Mouse (Mus musculus) CH12.LX (cell line): ENCODE results near the gene Cep41. TPM values are rescaled to one million over a fixed set of nuclear protein-coding genes. Genes with fewer than 3 reads are reported as not detected.
A peak's percentile ranks its signal among the peaks of the same experiment; 100 is the strongest.

ENCODE experiments used
- DNase-seq: peaks from one replicate; pipeline ENCODE4 v3.0.0-alpha.2; 2013; ENCODE audit errors: extremely low read depth
- H3K27ac ChIP-seq: 2 replicates; pipeline ENCODE4 v1.5.1; 2012; ENCODE audit warnings: low read depth, mild to moderate bottlenecking, control low read depth, moderate library complexity; ENCODE audit not compliant: insufficient read depth
- H3K27me3 ChIP-seq: replicated peaks from 2 replicates; pipeline ENCODE3; 2012; ENCODE audit warnings: inconsistent platforms
- H3K36me3 ChIP-seq, 2 experiments: replicated peaks in 1 of 2; 2 replicates each; pipeline versions ENCODE3 to v1.6.1; 2012; ENCODE audit warnings: inconsistent platforms in 1 of 2, low read length in 1 of 2, mild to moderate bottlenecking in 1 of 2, mixed read lengths in 1 of 2, moderate library complexity in 1 of 2; ENCODE audit not compliant: control insufficient read depth in 1 of 2, insufficient read depth in 1 of 2
- H3K4me1 ChIP-seq, 2 experiments: 2 replicates each; pipeline ENCODE4 v1.6.1; 2012; ENCODE audit warnings: inconsistent platforms in 1 of 2, moderate library complexity in 1 of 2; ENCODE audit not compliant: insufficient read depth in 2 of 2, control insufficient read depth in 1 of 2
- H3K4me2 ChIP-seq: 2 replicates; pipeline ENCODE4 v1.6.1; 2012; ENCODE audit warnings: low read depth, mild to moderate bottlenecking, control low read depth; ENCODE audit not compliant: poor library complexity, insufficient read depth, severe bottlenecking
- H3K4me3 ChIP-seq, 3 experiments: fragments of 150-350 bp in 1 of 3; sonication (generic) in 1 of 3; replicated peaks in 1 of 3; 2 replicates each; pipeline versions ENCODE3 to v1.5.1; 2011 to 2012; ENCODE audit warnings: low read depth in 2 of 3, low read length in 2 of 3, mild to moderate bottlenecking in 2 of 3, moderate library complexity in 2 of 3, control low read depth in 1 of 3, improper control_type of control experiment in 1 of 3, inconsistent platforms in 1 of 3, mixed read lengths in 1 of 3; ENCODE audit not compliant: poor library complexity in 1 of 3
- H3K79me2 ChIP-seq: replicated peaks from 2 replicates; pipeline ENCODE4 v1.6.1; 2012; ENCODE audit warnings: mild to moderate bottlenecking, moderate library complexity; ENCODE audit not compliant: control insufficient read depth, poor library complexity, insufficient read depth, severe bottlenecking; ENCODE audit errors: extremely low read depth
- H3K9ac ChIP-seq: 2 replicates; pipeline ENCODE4 v1.6.1; 2012; ENCODE audit warnings: low read depth, mild to moderate bottlenecking, control low read depth, moderate library complexity; ENCODE audit not compliant: insufficient read depth
- H3K9me3 ChIP-seq: replicated peaks from 2 replicates; pipeline ENCODE3; 2012; ENCODE audit warnings: low read length, inconsistent platforms, mixed read lengths
- CHD2 ChIP-seq: IDR thresholded peaks from 2 replicates; pipeline ENCODE4 v1.6.1; 2011; ENCODE audit warnings: low read length, improper control_type of control experiment
- ELF1 ChIP-seq: IDR thresholded peaks from 2 replicates; pipeline ENCODE4 v1.6.1; 2014; ENCODE audit warnings: low read depth, mild to moderate bottlenecking, inconsistent platforms, low read length, improper control_type of control experiment
- ETS1 ChIP-seq: conservative IDR thresholded peaks from 2 replicates; pipeline ENCODE4 v1.6.1; 2012; ENCODE audit warnings: low read depth, mild to moderate bottlenecking, inconsistent platforms, low read length, improper control_type of control experiment, moderate library complexity
- IRF4 ChIP-seq: IDR thresholded peaks from 2 replicates; pipeline ENCODE4 v1.6.1; 2014; ENCODE audit warnings: low read depth, mild to moderate bottlenecking, inconsistent platforms, low read length, improper control_type of control experiment
- MAZ ChIP-seq: IDR thresholded peaks from 2 replicates; pipeline ENCODE4 v1.6.1; 2012; ENCODE audit warnings: low read depth, mild to moderate bottlenecking, inconsistent platforms, low read length, improper control_type of control experiment, moderate library complexity
- MEF2A ChIP-seq: IDR thresholded peaks from 2 replicates; pipeline ENCODE4 v1.6.1; 2014; ENCODE audit warnings: low read depth, mild to moderate bottlenecking, inconsistent platforms, low read length, improper control_type of control experiment, borderline replicate concordance
- MXI1 ChIP-seq: IDR thresholded peaks from 2 replicates; pipeline ENCODE4 v1.6.1; 2011; ENCODE audit warnings: mild to moderate bottlenecking, low read depth, low read length, improper control_type of control experiment
- NELFE ChIP-seq: IDR thresholded peaks from 2 replicates; pipeline ENCODE4 v1.6.1; 2011; ENCODE audit warnings: low read depth, low read length, improper control_type of control experiment
- NRF1 ChIP-seq: IDR thresholded peaks from 2 replicates; pipeline ENCODE4 v1.6.1; 2014; ENCODE audit warnings: low read depth, mild to moderate bottlenecking, inconsistent platforms, low read length, improper control_type of control experiment, moderate library complexity
- POLR2A ChIP-seq: IDR thresholded peaks from 2 replicates; pipeline ENCODE4 v1.6.1; 2011; ENCODE audit warnings: low read depth, mild to moderate bottlenecking, improper control_type of control experiment, low read length
- POLR2AphosphoS2 ChIP-seq: IDR thresholded peaks from 2 replicates; pipeline ENCODE4 v1.6.1; 2011; ENCODE audit warnings: low read depth, low read length, improper control_type of control experiment
- RCOR1 ChIP-seq: conservative IDR thresholded peaks from 2 replicates; pipeline ENCODE4 v1.6.1; 2012; ENCODE audit warnings: low read depth, mild to moderate bottlenecking, inconsistent platforms, low read length, improper control_type of control experiment
- UBTF ChIP-seq: IDR thresholded peaks from 2 replicates; pipeline ENCODE4 v1.6.1; 2012; ENCODE audit warnings: low read depth, mild to moderate bottlenecking, inconsistent platforms, low read length, improper control_type of control experiment, moderate library complexity
- ZC3H11A ChIP-seq: IDR thresholded peaks from 2 replicates; pipeline ENCODE4 v1.6.1; 2012; ENCODE audit warnings: low read depth, mild to moderate bottlenecking, inconsistent platforms, low read length, improper control_type of control experiment
- ZNF384 ChIP-seq: IDR thresholded peaks from 2 replicates; pipeline ENCODE4 v1.6.1; 2012; ENCODE audit warnings: low read depth, low read length, improper control_type of control experiment, inconsistent platforms
- dilution Hi-C: fragments of 300-500 bp; cut with MboI; formaldehyde crosslinking; loops from 2 replicates; pipeline ENCODE4 v1.14.3; 2020; ENCODE audit warnings: low sequenced_read_pairs; ENCODE audit not compliant: extremely low pct_unique_long_range_greater_than_20kb, extremely low pct_ligation_motif_present
- in situ Hi-C: fragments of 300-500 bp; cut with MboI; formaldehyde crosslinking; loops from 3 replicates; pipeline ENCODE4 v1.14.3; 2019; ENCODE audit warnings: low sequenced_read_pairs, low pct_ligation_motif_present, low pct_unique_long_range_greater_than_20kb, mixed read lengths
- polyA plus RNA-seq: library from polyadenylated mRNA; unstranded; fragments of >175 nt; gene quantifications from 2 replicates; pipeline ENCODE4 v1.2.1, GENCODE M21; 2012; ENCODE audit warnings: low read depth; ENCODE audit not compliant: insufficient read length
- total RNA-seq, 2 experiments: library from RNA; depleted of rRNA; stranded (reverse); fragments of 300-350 nt in 1 of 2; fragments of >200 nt in 1 of 2; gene quantifications; 2 replicates each; pipeline ENCODE4 v1.2.3; 2012 to 2014

Cep41 gene
- total and polyA plus RNA-seq, 3 experiments, result 4.2 to 11.4 (median 8.7) TPM

- H3K4me2 ChIP-seq, result no peak overlapping the region
- no peak overlapping the region for H3K9ac ChIP-seq
- dilution Hi-C loops (no loop called here), in situ Hi-C loops (no loop called here)
- H3K79me2 ChIP-seq, result no peaks in the 10 kb centered on the region
- no peaks in the 10 kb centered on the region for H3K36me3 ChIP-seq
- H3K9me3 ChIP-seq, result no peaks in the 10 kb centered on the region
- H3K4me3 ChIP-seq, result no peak overlapping the region
- H3K27ac ChIP-seq, result no peak overlapping the region
- DNase-seq, result no peak
- no peaks in the 10 kb centered on the region for H3K27me3 ChIP-seq
- no peaks in the 10 kb centered on the region for H3K4me1 ChIP-seq
- no peak for TF ChIP-seq ZNF384
These were observed 10.5 kb upstream of the Cep41 start for GRCm38 (mm10) chr6:30703977-30704602.

DNA sequence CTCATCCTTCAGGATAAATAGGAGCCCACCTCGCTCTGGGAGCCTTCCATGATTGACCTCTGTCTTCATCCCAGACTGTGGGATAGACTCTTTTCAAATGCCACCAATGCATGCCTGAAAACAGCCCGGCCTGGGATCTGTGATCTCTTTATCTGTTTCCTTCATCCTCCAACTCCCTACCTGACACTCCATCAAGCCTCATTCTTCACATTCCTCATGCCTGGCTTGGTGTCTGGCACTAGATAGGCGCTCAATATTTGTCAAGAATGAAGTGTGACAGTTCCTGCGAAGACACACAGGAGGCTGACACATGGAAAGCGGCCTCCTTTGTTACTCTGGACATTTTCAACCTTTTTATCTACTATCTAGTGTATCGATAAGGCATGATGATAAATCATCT, 9.9 kb upstream of the Cep41 start:
- Histone ChIP-seq H3K9ac (no peak overlapping the region), H3K4me3 (no peak overlapping the region), H3K4me2 (no peak overlapping the region), H3K27ac (no peak overlapping the region), H3K4me1 (no peaks in the 10 kb centered on the region), H3K9me3 (no peaks in the 10 kb centered on the region), H3K79me2 (no peaks in the 10 kb centered on the region), H3K27me3 (no peaks in the 10 kb centered on the region)
- dilution Hi-C loops, result no loop called here
- no peak for DNase-seq
- in situ Hi-C loops, result no loop called here
- TF ChIP-seq NRF1 (no peak), POLR2A (no peak)
- TF ChIP-seq, all 38 proteins: peak for 0
- no peaks in the 10 kb centered on the region for H3K36me3 ChIP-seq

DNA sequence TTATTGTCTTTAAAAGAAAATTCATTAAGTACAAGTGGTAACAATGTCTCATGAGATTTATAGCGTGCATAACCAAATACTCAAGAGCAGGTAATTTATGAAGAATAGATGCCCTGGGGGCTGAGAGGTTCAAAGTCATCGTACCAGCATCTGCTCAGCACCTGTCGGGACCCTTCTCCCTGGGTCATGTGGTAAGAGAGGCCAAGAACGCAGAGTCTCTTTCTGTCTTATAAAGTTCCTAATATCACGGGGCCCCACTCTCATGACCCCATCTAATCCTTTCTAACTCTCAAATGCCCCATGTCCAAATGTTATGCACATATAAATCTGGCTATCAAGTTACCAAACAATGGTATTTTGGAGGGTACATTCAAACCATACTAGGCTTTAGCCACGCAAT, 9.3 kb upstream of the Cep41 start:
- H3K9me3 ChIP-seq, result no peaks in the 10 kb centered on the region

DNA sequence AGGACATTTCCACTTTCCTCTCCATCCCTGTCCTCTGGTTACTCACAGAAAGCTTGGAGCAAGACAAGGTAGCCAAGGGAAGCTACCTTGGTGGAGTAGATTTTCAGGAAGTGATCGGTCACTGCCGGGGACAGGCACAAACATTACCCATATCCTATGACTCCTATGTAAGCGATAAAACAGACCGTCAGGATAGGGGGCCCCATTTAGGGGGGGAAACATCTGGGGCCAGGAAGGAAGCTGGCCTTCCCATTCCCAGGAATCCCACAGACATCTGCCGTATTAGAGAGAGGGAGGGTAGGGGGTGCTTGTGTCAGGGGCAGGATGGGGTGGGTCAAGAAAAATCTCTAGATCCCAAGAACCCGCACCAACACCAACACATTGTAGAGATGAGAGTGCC, 6.6 kb upstream of the Cep41 start:
- H3K4me2 ChIP-seq, result 0 out of 2 replicates have a peak overlapping the region, but pooled peaks have one; percentile 29
- no peaks in the 10 kb centered on the region for H3K36me3 ChIP-seq
- no peak overlapping the region for H3K9ac ChIP-seq
- no peaks in the 10 kb centered on the region for H3K9me3 ChIP-seq
- no peak overlapping the region for H3K4me3 ChIP-seq
- no peak for TF ChIP-seq UBTF
- TF ChIP-seq ELF1, result no peak
- TF ChIP-seq CHD2, result no peak
- no peak for TF ChIP-seq NELFE
- TF ChIP-seq MEF2A, result no peak
- no peak for TF ChIP-seq RCOR1
- TF ChIP-seq ZC3H11A, result no peak
- TF ChIP-seq ETS1, result no peak
- H3K27me3 ChIP-seq, result no peaks in the 10 kb centered on the region
- DNase-seq, result no peak
- no peaks in the 10 kb centered on the region for H3K4me1 ChIP-seq
- dilution Hi-C loops, result no loop called here
- no peaks in the 10 kb centered on the region for H3K79me2 ChIP-seq
- no peak overlapping the region for H3K27ac ChIP-seq
- in situ Hi-C loops, result no loop called here

More for the DNA sequence above, 9.3 kb upstream of the Cep41 start:
- Histone ChIP-seq H3K4me1 (no peaks in the 10 kb centered on the region), H3K4me2 (no peak overlapping the region), H3K27me3 (no peaks in the 10 kb centered on the region), H3K36me3 (no peaks in the 10 kb centered on the region), H3K27ac (no peak overlapping the region), H3K79me2 (no peaks in the 10 kb centered on the region), H3K9ac (no peak overlapping the region), H3K4me3 (no peak overlapping the region)
- no peak for TF ChIP-seq IRF4
- no peak for TF ChIP-seq POLR2AphosphoS2
- TF ChIP-seq UBTF, result no peak
- no peak for TF ChIP-seq MAZ
- no peak for TF ChIP-seq MXI1
- dilution Hi-C loops, result no loop called here
- in situ Hi-C loops, result no loop called here
- DNase-seq, result no peak
